Mouse (Mus musculus): Measurements from ENCODE around the gene Bri3. TPM values are rescaled to one million over a fixed set of nuclear protein-coding genes. Genes with fewer than 3 reads are reported as not detected.
A peak's percentile ranks its signal among the peaks of the same experiment; 100 is the strongest.

Gene Bri3
- total RNA-seq, 2 experiments from 2014 or later: 68.9 to 72.5 TPM

DNA sequence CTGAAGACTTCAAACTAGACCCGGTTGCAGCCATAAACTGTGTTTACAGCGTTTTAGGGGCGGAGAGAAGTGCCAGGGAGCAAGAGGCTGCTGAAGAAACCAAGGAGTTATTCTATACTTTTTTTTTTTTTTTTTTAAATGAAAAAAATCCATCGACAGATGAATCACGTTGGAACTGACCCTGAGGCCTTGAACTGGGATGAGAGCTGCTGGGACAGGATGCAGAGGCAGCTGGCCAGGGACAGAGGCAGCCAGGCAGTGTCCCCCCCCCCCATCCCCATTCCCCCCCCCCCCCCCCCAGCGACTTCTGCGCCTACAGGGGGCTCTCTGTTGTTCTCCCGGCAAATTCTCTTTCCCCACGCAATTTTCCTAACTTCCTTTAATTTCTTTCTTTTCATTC lies 153.3 kb downstream of the Bri3 start:
- no peak for DNase-seq
- intact Hi-C loops (cut with DNase I): no loop called here

DNA sequence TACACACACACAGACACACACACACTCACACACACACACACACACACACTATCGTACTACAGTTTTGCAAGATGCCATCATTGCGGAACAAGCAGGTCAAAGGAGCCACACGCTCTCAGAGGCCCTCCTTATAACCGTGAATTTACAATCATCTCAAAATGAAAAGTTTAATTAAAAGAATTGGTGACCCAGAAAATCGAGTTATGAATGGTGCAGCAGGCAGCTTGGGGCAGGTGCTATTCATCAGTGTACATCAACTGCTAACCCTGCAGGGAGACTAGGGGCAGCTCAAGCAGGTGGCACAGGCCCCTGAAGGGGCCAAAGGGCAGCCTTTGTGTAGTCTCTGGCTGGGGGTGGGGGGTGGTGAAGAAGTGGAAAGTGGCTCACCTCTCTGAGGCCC lies 156.6 kb downstream of the Bri3 start:
- DNase-seq: no peak
- intact Hi-C loops (cut with DNase I): no loop called here

DNA sequence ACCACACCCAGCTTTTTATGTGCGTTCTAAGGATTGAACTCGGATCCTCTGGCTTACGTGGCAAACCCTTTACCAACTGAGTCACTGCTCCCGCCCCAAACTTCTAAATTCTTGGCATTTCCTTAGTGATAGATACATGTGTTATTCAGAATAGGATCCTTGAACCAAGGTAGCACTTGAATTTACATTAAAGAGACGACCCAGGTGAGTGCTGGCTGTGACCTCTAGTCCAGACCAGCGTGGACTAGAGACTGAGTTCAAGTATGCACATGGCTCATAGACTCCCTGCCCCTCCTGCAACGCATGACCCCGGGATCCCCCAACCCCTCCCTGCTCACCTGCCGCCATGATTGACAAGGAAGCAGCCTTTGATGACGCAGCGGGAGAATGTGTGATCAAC lies 162.0 kb downstream of the Bri3 start:
- intact Hi-C loops (cut with DNase I): no loop called here
- DNase-seq: no peak

- no peak for DNase-seq
- intact Hi-C loops (cut with DNase I): no loop called here
Observed at GRCm38 (mm10) chr5:144410666-144411065, 166.4 kb downstream of the Bri3 start.

GRCm38 (mm10) chr5:144411702-144412101 lies 167.5 kb downstream of the Bri3 start:
- DNase-seq: no peak
- intact Hi-C loops (cut with DNase I): no loop called here

DNA sequence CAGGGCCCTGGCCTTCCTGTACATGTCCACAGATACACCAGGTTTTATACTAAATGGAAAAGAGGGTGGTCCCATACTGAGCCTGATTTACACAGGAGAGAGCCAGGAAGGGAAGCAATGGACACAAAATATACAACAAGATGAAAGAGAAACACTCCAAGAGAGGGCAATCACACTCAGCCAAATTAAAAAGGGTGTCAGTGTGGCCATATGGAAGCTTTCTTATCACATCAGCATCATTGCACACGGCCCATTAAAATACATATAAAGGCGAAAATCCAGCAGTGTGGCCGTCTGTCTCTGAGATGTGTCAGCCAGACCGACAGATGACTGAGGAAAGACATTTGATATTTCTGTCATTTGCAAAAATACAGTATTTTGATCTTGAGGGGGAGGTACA lies 168.5 kb downstream of the Bri3 start:
- intact Hi-C loops (cut with DNase I): no loop called here
- no peak for DNase-seq

- no peak for DNase-seq
- intact Hi-C loops (cut with DNase I): no loop called here
Observed at GRCm38 (mm10) chr5:144418456-144418855, 174.2 kb downstream of the Bri3 start.

GRCm38 (mm10) chr5:144420001-144420400 lies 175.8 kb downstream of the Bri3 start:
- no peak for DNase-seq
- intact Hi-C loops (cut with DNase I): no loop called here

GRCm38 (mm10) chr5:144426697-144427096 lies 182.5 kb downstream of the Bri3 start:
- intact Hi-C loops (cut with DNase I): no loop called here
- no peak for DNase-seq

DNA sequence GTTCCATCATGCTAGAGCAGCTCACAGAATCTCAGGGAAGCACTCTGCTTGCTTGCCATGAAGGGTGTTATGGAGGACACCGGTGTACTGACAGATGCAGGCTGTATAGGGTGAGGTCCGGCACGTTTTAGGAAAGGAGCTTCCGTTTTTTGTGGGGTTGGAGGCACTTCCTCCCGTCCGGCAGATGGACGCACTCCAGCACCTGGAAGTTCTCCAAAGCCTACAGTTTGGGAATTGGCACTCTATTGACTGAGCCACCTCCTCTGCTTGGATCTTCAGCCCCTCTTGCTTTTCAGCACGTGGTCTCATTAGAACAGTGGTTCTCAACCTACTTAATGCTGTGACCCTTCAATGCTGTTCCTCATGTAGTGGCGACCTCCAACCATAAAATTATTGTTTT lies 183.6 kb downstream of the Bri3 start:
- intact Hi-C loops (cut with DNase I): no loop called here
- DNase-seq: peak; percentile 60

GRCm38 (mm10) chr5:144431481-144431880 lies 187.2 kb downstream of the Bri3 start:
- no peak for DNase-seq
- intact Hi-C loops (cut with DNase I): no loop called here

DNA sequence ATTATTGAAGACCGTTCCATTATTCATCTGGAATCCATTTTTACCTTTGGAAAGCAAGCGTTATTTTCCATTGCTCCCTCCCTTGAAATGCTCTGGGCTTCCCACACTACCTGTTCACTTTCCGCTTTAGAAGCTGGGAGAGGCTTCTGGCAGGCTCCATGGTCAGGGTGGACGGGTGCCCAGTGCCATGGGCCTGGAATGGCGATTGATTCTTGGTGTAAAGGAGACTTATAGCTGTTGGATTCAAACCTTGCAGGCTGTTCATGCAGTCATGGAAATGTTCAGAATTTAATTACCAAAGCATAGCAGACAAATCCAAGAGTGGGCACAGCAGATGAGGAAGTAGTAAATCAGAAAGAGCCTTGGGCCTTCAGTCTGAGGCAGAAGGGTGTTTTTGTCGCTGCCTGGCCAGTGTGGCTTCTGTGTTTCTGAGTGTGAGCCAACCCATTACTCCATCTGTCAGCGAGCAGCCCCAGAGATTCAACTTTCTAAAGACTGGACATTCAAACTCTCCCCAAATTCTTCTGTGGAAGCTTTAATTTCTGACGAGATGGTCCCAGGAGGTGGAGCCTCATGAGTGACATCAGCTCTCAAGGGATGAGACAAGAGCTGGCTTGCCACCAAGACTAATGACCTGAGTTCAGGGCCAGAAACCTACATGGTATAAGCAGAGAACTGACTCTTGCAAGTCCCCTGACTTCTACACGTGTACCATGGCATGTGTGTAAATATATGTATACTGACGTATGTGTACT lies 195.2 kb downstream of the Bri3 start:
- DNase-seq: peak; percentile 47
- intact Hi-C loops (cut with DNase I): no loop called here

- DNase-seq: peak; percentile 19
- intact Hi-C loops (cut with DNase I): no loop called here
Observed at GRCm38 (mm10) chr5:144441831-144442271, 197.6 kb downstream of the Bri3 start.

DNA sequence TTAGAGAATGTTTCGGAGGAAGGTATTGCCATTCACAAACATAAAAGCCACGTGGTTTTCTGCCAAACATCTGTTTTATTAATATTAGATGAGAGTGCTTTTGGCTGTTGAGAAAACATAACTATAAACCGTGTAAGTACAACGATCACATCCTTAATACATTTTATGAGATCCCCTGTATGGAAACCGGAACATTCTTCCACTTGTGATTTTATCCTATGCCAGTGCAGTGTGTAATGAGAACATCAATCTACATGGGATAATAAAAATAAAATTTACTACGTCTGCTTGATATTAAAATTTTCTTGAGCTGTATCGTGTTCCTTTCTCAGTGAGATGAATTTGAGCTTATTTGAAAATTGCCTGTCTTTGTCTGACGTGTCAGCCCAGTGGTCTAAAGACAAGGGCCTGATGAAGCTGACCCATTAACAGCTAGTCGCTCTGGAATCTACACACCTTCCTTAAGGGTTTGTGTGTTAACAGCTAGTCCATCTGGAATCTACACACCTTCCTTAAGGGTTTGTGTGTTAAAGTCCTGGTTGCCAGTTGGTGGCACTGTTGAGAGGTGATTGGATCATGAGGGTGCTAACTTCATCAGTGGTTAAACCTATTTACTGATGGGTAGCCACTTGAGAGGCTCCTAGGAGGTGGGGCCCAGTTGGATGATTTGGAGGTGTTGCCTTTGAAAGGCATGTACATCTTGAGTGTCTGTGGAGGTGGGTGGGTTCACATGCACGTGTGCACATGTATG lies 202.4 kb downstream of the Bri3 start:
- no peak for DNase-seq
- intact Hi-C loops (cut with DNase I): no loop called here

- intact Hi-C loops (cut with DNase I): no loop called here
- no peak for DNase-seq
Observed at GRCm38 (mm10) chr5:144447226-144447616, 203.0 kb downstream of the Bri3 start.

DNA sequence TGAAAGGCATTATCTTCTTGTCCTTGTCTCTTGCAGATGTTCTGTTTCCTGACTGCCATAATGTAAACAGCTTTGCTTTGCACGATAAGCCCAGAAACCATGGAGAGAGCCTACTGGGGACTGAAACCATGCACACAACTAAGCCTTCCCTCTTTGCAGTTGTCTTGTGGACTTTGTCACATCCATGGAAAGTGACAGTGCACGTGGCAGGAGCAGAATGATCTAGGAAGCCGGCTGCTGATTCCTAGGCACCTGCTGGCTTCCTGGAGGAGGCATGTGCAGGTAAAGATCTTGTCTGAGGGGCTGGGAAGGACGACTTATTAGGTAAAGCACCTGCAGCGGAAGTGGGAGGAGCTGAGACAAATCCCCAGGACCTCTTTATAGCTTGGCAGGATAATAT lies 203.7 kb downstream of the Bri3 start:
- no peak for DNase-seq
- intact Hi-C loops (cut with DNase I): no loop called here

- intact Hi-C loops (cut with DNase I): no loop called here
- DNase-seq: no peak
Observed at GRCm38 (mm10) chr5:144452776-144453455, 208.7 kb downstream of the Bri3 start.

DNA sequence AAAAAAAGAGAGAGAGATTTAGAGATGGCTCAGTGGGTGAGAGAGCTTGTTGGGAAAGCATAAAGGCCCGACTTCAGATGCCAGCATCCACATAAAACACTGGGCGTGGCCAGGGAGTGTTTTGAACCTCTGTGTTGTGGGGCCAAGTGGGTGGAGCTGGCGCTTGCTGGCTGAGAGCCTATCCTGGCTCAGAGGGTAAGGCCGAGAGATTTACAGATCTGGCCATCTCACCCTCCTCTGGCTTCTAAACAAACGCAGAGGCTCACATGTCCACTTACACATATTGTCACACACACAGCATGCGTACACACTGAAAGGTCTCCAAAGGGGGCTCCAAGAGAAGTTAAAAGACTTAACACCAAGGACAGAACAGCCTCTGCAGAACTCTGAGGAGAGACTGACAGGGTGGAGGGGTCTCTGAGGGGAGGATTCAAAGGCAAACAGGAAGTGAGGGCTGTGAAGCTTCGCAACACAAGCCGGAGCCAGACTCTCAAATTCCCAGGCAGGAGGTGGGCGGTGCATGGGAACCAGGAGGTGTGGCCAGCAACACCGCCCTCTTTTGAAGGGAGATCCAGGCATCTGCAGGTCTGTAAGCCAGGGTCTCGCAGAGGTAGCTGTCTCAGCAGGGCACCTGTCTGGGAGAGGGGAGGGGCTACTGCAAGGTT lies 213.5 kb downstream of the Bri3 start:
- intact Hi-C loops (cut with DNase I): no loop called here
- DNase-seq: no peak

DNA sequence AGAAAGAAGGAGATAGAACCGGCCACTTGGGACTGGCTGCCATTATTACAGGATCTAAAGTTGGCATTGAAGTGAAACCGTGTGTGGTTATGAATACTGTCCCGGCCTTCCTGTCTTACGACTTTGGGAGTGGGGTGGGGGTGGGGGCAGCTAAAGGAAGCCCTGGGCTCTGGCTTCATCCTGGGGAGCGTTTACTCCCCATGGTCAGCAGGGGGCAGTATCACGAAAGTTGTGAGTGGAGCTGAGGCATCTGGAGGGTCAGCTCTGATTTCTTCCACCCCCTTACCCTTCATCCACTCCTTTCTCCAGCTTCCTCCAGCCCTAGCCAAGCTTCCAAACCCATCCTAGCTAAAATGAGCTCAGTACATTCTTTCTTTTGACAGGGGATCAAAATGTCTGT lies 222.8 kb downstream of the Bri3 start:
- intact Hi-C loops (cut with DNase I): no loop called here

DNA sequence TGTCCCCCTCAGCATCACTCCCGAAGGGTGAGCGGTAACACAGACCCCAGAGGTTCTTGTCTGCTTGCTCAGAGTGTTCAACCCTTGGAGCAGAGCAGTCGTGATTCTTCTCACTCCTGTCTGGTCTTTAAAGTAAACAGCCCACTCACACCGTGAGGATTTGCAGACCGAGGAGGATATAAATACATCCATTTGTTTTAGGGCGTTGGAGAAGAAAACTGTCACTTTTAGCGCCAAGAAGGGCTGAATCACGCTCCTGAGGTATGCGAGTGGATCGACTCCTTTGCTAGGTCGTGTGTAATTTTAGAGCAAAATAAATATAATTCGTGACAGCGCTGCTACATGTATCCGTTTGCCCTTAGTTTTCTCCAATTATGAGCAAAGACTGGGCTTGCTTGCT lies 228.8 kb downstream of the Bri3 start:
- intact Hi-C loops (cut with DNase I): no loop called here
- no peak for DNase-seq

More for the DNA sequence above, 222.8 kb downstream of the Bri3 start:
- DNase-seq: peak; percentile 18

DNA sequence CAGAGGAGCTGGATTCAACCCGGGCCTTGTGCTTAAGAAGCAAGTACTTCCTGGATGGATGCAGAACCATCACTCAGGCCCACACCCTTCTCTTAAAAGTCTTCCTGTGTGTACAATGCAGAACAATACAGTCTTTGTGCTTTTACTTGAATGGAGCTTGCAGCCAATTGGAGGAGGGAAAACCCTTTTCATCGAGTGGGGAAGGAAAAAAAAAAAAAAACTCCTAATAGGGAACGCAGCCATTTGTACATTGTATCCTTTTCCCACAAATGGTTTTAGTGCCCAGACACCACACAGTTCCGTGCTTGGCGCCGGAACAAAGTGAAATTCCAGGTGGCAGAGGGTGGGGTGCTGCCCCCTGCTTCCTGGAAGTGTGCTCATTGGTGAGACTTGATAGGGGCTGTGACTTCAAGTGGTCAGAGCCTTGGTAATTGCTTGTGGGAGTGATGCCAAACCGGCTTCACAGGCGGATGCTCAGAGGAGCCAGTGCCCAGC lies 235.5 kb downstream of the Bri3 start:
- intact Hi-C loops (cut with DNase I): no loop called here
- peak; percentile 19 for DNase-seq

Measured in left cerebral cortex, postnatal 4 days (tissue).